Mouse (Mus musculus): ENCODE data around the gene Slc12a7. TPM values are rescaled to one million over a fixed set of nuclear protein-coding genes. Genes with fewer than 3 reads are reported as not detected.
A peak's percentile ranks its signal among the peaks of the same experiment; 100 is the strongest.

The Slc12a7 gene
- polyA plus RNA-seq, 2 experiments: 7.8 to 9.9 TPM

DNA sequence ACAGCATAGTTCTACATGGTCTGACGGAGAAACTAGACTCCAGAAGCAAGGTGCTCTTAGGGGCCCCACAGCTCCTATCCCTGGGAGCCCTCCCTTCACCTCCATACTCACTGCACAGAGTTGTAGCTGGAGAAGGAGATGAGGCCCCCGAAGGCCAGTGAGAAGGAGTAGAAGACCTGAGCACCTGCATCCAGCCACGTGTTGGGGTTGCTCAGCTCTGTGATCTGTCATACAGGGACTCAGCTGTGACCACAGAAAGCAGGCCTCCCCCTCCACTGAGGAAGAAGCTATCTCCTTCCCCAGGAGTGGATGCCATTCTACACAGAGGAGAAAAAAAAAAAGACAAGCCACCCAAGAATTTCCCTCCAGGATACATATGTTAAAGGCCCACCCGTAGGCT, 44.0 kb upstream of the Slc12a7 start:
- TF ChIP-seq CTCF (IDR thresholded peaks at IDR 0.05; ENCODE audit: low read depth) (no peak), EP300 (IDR thresholded peaks at IDR 0.05; ENCODE audit: low read depth) (no peak)
- no peak for ATAC-seq (ENCODE audit: insufficient read depth)
- H3K4me1 ChIP-seq (replicated peaks; ENCODE audit: control insufficient read depth in 2 of 2, insufficient read depth in 2 of 2, low read length in 1 of 2): 0 out of 4 replicates have a peak, but pooled peaks cover 0 to 4% of the 10 kb centered on the region in 2 experiments
- H3K9me3 ChIP-seq (ENCODE audit: control insufficient read depth, low read length): no peaks in the 10 kb centered on the region
- no peaks in the 10 kb centered on the region for H3K27me3 ChIP-seq (ENCODE audit: control insufficient read depth, insufficient read depth, low read length)
- no peaks in the 10 kb centered on the region for H3K36me3 ChIP-seq (replicated peaks; ENCODE audit: control insufficient read depth, insufficient read depth, low read depth)
- H3K4me2 ChIP-seq (ENCODE audit: low read depth): no peak overlapping the region
- H3K4me3 ChIP-seq (ENCODE audit: insufficient read depth in 1 of 2, low read depth in 2 of 2, low read length in 2 of 2): no peak overlapping the region
- no peak overlapping the region for H3K9ac ChIP-seq (replicated peaks)
- H3K27ac ChIP-seq: no peak overlapping the region
- no peak for DNase-seq (ENCODE audit: low read depth in 3 of 3, low spot score in 3 of 3)
- WGBS (ENCODE audit: insufficient replicate concordance): 49% methylated on average over 4 of the region's 4 CpGs

DNA sequence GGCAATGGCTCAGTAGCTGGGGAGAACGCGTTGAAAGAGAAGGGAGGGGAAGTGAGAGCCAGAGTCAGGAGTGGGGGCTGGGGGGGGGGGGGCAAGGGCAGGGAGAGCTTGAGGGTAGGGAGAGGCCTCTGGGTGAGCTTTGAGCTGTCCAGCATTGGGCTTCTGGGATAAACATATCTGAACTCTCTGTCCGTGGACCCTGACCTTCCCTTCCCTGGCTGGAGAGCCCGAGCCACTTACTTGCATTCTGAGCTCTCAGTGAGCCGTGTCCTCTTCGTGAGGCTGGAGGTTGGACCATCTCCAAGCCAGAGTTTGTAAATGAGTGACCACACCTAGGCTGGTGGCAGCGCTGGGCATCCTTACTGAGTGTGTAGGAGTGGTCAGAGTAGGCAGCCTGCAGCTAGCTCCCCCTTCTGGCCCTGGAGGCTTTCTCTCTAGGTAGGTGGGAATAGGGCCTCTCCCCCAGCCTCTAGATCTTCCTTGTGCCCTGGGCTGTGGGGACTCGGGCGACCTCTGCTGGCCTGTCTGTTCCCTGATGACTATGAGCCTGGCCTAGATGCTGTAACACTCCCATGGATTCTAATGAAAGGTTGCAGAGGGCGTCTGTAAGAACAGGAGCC, 40.5 kb upstream of the Slc12a7 start:
- Histone ChIP-seq H3K27me3 (ENCODE audit: control insufficient read depth, insufficient read depth, low read length) (no peaks in the 10 kb centered on the region), H3K4me2 (ENCODE audit: low read depth) (no peak overlapping the region), H3K27ac (no peak overlapping the region), H3K4me3 (ENCODE audit: insufficient read depth in 1 of 2, low read depth in 2 of 2, low read length in 2 of 2) (no peak overlapping the region; a peak in 1 of 4 replicates), H3K4me1 (replicated peaks; ENCODE audit: control insufficient read depth in 2 of 2, insufficient read depth in 2 of 2, low read length in 1 of 2) (peaks cover 0 to 15% of the 10 kb centered on the region in 2 experiments; a peak in 2 of 4 replicates), H3K9ac (replicated peaks) (no peak overlapping the region), H3K36me3 (replicated peaks; ENCODE audit: control insufficient read depth, insufficient read depth, low read depth) (no peaks in the 10 kb centered on the region), H3K9me3 (ENCODE audit: control insufficient read depth, low read length) (no peaks in the 10 kb centered on the region)
- DNase-seq (ENCODE audit: low read depth in 3 of 3, low spot score in 3 of 3) (peak; percentile 32 to 41 (median 37)), ATAC-seq (ENCODE audit: insufficient read depth) (peak; percentile 84)
- peak; percentile 84 for TF ChIP-seq CTCF (IDR thresholded peaks at IDR 0.05; ENCODE audit: low read depth)
- TF ChIP-seq EP300 (IDR thresholded peaks at IDR 0.05; ENCODE audit: low read depth): no peak
- 30% methylated on average over 10 of the region's 10 CpGs for WGBS (ENCODE audit: insufficient replicate concordance)

DNA sequence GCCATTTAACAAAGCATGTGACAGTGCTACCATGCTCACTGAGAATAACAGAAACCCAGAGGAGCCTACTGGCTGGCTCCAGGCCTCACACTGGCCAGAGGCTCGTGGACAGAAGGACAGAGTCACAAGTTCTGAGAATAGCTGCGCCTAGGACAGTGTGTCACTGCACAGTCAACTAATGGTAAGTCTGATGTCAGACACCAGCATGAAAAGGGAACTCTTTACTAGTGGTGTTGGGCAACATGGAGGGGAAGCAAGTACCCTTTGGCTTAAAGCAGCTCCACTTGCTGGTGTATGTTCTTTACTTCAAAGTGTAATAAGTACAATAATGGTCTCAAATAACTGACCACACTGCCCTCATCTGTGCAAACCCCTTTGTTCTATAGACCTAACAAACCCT, 39.6 kb upstream of the Slc12a7 start:
- Histone ChIP-seq H3K9ac (replicated peaks) (no peak overlapping the region), H3K9me3 (ENCODE audit: control insufficient read depth, low read length) (no peaks in the 10 kb centered on the region), H3K27me3 (ENCODE audit: control insufficient read depth, insufficient read depth, low read length) (no peaks in the 10 kb centered on the region), H3K4me3 (ENCODE audit: insufficient read depth in 1 of 2, low read depth in 2 of 2, low read length in 2 of 2) (no peak overlapping the region), H3K4me2 (ENCODE audit: low read depth) (no peak overlapping the region), H3K27ac (no peak overlapping the region), H3K36me3 (replicated peaks; ENCODE audit: control insufficient read depth, insufficient read depth, low read depth) (no peaks in the 10 kb centered on the region), H3K4me1 (replicated peaks; ENCODE audit: control insufficient read depth in 2 of 2, insufficient read depth in 2 of 2, low read length in 1 of 2) (peaks cover 0 to 15% of the 10 kb centered on the region in 2 experiments; a peak in 2 of 4 replicates)
- ATAC-seq (ENCODE audit: insufficient read depth) (no peak), DNase-seq (ENCODE audit: low read depth in 3 of 3, low spot score in 3 of 3) (no peak)
- TF ChIP-seq EP300 (IDR thresholded peaks at IDR 0.05; ENCODE audit: low read depth) (no peak), CTCF (IDR thresholded peaks at IDR 0.05; ENCODE audit: low read depth) (no peak)
- 42% methylated on average over 2 of the region's 2 CpGs for WGBS (ENCODE audit: insufficient replicate concordance)

DNA sequence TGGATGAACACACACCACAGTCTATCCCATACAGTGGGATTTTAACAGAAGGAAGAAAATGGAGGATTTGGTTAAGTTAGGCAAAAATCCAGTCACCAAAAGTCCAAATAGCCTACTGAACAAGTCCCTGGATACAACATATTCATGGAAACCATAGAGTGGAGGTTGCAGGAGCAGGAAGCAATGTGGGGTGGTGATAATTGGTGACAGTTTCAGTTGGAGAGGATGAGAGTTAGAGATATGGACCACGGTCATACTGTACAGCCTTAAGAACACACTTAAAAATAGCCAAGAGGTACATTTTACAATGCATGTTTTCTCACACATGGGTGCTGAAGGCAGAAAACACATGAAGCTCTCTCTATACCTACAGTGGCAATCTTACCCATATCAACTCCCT, 37.9 kb upstream of the Slc12a7 start:
- Histone ChIP-seq H3K4me2 (ENCODE audit: low read depth) (no peak overlapping the region), H3K4me3 (ENCODE audit: insufficient read depth in 1 of 2, low read depth in 2 of 2, low read length in 2 of 2) (no peak overlapping the region), H3K36me3 (replicated peaks; ENCODE audit: control insufficient read depth, insufficient read depth, low read depth) (no peaks in the 10 kb centered on the region), H3K9ac (replicated peaks) (no peak overlapping the region), H3K27ac (no peak overlapping the region), H3K4me1 (replicated peaks; ENCODE audit: control insufficient read depth in 2 of 2, insufficient read depth in 2 of 2, low read length in 1 of 2) (peaks cover 0 to 15% of the 10 kb centered on the region in 2 experiments; a peak in 2 of 4 replicates), H3K9me3 (ENCODE audit: control insufficient read depth, low read length) (no peaks in the 10 kb centered on the region), H3K27me3 (ENCODE audit: control insufficient read depth, insufficient read depth, low read length) (no peaks in the 10 kb centered on the region)
- ATAC-seq (ENCODE audit: insufficient read depth) (no peak), DNase-seq (ENCODE audit: low read depth in 3 of 3, low spot score in 3 of 3) (no peak)
- WGBS (ENCODE audit: insufficient replicate concordance): 7% methylated on average over 1 of the region's 1 CpGs
- TF ChIP-seq EP300 (IDR thresholded peaks at IDR 0.05; ENCODE audit: low read depth) (no peak), CTCF (IDR thresholded peaks at IDR 0.05; ENCODE audit: low read depth) (no peak)

DNA sequence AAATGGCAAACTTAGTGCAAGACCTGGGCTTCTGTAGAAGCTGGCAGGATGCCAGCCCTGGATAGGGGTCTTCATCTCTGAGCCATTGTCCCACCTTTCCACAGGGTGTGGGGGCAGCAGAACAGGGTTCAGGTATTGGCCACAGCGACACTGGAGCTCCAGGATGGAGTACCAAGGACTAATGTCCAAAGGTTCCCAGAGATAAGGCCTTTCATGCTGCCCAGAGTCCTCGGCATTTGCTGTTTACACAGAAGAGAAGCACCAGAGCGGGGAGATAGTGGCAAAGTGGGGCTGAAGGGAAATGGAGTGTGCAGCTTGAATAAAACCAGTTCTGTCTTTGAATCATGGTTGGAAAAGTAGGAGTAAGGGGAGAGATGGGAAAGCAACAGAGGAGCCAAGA, 36.4 kb upstream of the Slc12a7 start:
- H3K4me2 ChIP-seq (ENCODE audit: low read depth): no peak overlapping the region
- peak in 1 of 3 experiments; percentile 15 for DNase-seq (ENCODE audit: low read depth in 3 of 3, low spot score in 3 of 3)
- ATAC-seq (ENCODE audit: insufficient read depth): no peak
- H3K36me3 ChIP-seq (replicated peaks; ENCODE audit: control insufficient read depth, insufficient read depth, low read depth): no peaks in the 10 kb centered on the region
- no peak overlapping the region for H3K4me3 ChIP-seq (ENCODE audit: insufficient read depth in 1 of 2, low read depth in 2 of 2, low read length in 2 of 2)
- H3K4me1 ChIP-seq (replicated peaks; ENCODE audit: control insufficient read depth in 2 of 2, insufficient read depth in 2 of 2, low read length in 1 of 2): peaks cover 0 to 14% of the 10 kb centered on the region in 2 experiments; a peak in 2 of 4 replicates
- H3K27me3 ChIP-seq (ENCODE audit: control insufficient read depth, insufficient read depth, low read length): no peaks in the 10 kb centered on the region
- H3K9ac ChIP-seq (replicated peaks): no peak overlapping the region
- no peak overlapping the region for H3K27ac ChIP-seq
- WGBS (ENCODE audit: insufficient replicate concordance): 39% methylated on average over 3 of the region's 3 CpGs
- H3K9me3 ChIP-seq (ENCODE audit: control insufficient read depth, low read length): no peaks in the 10 kb centered on the region
- TF ChIP-seq CTCF (IDR thresholded peaks at IDR 0.05; ENCODE audit: low read depth): no peak
- no peak for TF ChIP-seq EP300 (IDR thresholded peaks at IDR 0.05; ENCODE audit: low read depth)
